Mouse (Mus musculus) A20 (cell line): ENCODE results near the gene Gm4450.
A peak's percentile ranks its signal among the peaks of the same experiment; 100 is the strongest.
"Not testable (repeated sequence)": the region's sequence is repeated elsewhere in the genome, so short reads cannot be mapped to it uniquely, and the experiment has no call there.

ENCODE experiments used
- DNase-seq: peaks from one replicate; pipeline ENCODE4 v3.0.0-alpha.2; 2011; ENCODE audit warnings: low read depth, low spot score

Gm4450 gene

DNA sequence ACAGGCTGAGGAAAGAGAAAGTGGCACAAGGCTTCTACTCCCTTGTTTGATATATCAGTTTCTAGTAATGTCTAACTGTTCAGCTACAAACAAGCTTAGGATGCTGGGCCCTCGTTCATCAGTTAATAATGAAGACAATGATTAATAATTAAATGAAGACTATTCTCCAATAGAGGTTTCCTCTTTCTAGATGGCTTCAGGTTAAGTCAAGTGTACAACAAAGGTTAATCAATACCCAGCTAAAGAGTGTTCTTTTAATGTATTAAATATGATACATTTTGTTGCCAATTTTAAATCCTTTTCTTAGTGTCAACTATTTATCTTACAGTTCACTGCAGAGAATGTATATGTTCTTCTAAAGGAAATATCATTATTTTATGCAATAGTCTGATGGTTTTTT lies at the start of gene Gm4450:
TSS of gene Gm4450 (minus strand) at position 101 of the 400 bp plus-strand sequence.
- DNase-seq: not testable (repeated sequence)

DNA sequence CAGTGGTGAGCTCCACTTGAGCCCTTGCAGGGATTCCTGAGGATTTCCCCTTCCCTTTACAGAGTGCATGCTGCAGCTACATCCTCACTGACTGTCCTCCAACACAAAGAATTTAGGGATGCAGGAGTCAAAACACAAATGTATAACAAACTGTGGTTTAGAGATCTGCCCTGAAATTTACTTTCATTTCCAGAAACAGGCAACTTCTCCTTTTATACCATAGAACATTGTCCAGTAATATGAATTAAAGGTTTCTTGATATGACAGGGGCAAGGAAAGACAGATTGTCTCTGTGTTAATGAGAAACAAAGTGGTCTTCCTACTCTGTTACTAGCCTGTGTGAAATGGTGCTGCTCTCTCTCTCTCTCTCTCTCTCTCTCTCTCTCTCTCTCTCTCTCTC lies 40.5 kb upstream of the Gm4450 start:
- DNase-seq: not testable (repeated sequence)

DNA sequence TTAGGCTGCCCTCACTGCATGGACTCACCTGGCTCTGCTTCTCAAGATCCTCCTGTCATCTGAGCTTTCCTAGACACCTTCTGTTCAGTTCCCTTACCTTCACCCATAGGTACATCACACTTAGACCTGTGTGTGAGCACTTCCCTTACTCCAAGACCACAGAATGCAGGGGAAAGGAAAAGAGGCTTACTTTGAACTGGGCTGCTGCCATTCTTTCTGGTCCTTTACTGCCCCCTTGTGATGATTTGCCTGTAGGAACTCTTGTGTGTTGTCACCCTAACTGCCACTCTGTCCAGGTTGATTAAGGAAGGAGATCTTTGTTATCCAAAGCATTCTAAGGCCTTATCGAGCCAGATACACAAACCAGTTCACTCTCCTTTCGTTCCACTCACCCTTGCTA lies 39.8 kb upstream of the Gm4450 start:
- not testable (repeated sequence) for DNase-seq

DNA sequence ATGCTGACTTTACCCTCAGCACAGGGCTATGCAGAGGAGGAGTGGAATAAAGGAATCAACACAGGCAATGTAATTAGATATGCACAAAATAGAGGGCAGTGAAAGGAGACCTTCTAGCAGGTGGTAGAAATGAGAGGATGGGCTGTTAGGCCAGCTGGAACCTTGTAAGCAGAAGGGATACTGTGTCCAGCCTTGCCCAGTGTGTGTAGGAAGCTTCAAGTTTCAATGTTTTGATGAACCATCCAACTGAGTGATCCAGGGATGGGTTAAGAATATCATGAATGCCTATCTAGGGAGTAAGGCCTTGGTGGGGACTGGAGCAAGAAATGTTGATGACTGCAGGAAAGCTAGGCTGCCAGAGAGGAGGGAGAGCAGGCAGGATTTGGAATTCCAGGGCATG lies 38.1 kb upstream of the Gm4450 start:
- DNase-seq: not testable (repeated sequence)

DNA sequence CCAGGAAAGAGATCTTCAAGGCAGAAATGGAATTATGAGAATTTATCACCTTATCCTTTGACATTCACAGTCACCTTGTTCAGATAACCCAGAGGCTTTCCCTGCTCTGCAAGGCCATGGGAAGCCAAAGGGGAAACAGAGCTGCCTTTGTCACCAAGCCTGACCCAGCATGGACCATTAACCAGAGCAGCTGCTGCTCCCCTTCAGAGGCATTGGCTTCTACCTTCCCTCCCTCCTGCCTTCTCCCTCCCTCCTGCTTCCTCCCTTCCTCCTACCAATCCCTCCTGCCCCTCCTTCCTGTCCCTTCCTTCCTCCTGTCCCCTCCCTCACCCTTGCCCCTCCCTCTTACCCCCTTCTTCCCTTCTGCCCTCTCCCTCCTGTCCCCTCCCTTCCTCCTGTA lies 37.3 kb upstream of the Gm4450 start:
- not testable (repeated sequence) for DNase-seq

DNA sequence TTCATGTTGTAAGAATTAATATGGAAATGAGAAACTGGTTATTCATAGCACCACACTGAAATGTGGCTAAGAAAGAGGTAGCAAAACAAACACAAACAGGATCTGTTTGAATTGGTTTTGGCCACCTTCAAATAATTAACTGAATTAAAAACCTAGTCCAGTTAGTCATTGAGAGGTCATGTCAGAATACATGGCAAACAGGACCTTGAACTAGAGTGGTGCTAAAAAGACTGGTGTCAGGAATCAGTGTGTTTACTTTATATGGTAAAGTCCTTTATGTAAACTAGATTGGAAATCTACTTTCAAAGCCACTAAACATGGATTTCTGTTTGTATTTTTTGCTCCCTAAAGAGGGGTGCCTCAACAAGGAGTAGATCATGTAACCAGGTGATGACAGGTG lies 14.6 kb upstream of the Gm4450 start:
- not testable (repeated sequence) for DNase-seq

DNA sequence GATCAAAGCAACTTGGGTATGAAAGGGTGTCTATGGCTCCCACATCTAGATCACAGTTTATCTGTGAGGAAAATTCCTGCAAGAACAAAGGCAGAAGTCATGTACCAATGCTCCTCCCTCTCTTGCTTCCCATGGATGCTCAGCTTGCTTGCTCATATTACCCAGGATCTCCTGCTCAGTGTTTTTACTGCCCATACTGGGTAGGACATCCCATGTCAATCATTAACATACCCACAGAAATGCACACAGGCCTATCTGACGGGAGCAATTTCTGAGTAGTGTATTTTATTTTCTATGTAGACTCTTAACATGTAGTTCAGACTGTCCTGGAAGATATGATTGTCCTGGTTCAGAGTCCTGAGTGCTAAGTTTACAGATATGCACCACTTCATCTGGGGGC lies 14.1 kb upstream of the Gm4450 start:
- not testable (repeated sequence) for DNase-seq

DNA sequence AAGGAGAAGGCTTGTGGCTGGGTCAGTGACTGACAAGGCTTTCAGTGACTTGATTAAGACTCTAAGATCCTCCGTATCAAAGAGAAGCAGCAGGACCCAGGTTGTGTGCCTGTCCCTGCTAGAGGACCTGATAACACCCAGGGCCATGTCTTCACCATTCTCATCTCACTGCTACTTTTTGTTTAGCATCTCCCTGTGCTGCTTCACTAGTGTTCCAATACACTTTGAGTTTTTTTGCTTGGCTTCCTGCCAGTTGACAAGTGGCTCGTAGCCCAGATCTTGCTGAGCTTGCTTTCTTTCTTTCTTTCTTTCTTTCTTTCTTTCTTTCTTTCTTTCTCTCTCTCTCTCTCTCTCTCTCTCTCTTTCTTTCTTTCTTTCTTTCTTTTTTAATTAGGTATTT lies 12.4 kb upstream of the Gm4450 start:
- DNase-seq: not testable (repeated sequence)

DNA sequence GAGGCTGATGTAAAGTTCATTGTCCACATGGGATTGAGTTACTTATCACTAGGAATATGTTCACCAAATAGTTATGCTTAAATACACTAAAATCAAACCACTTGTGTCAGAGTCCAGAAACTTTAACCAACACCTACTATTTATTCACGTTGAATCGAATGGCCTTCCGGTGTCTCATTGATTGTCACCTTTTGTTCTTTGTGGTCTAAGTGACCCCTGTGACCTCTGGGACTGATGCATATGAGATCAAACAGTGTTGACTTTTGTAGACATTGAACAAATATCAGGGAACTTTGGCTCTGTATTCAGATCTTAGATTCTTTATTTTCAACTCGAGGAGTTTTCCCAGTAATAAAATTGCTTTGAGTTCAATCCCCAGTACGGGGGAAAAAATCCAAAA lies 3.1 kb downstream of the Gm4450 start:
- not testable (repeated sequence) for DNase-seq

DNA sequence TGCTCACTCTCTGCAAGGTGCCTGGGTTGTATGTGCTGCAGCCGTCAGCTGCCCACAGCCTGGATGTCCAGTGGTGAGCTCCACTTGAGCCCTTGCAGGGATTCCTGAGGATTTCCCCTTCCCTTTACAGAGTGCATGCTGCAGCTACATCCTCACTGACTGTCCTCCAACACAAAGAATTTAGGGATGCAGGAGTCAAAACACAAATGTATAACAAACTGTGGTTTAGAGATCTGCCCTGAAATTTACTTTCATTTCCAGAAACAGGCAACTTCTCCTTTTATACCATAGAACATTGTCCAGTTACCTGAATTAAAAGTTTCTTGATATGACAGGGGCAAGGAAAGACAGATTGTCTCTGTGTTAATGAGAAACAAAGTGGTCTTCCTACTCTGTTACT lies 13.0 kb downstream of the Gm4450 start:
- DNase-seq: not testable (repeated sequence)

DNA sequence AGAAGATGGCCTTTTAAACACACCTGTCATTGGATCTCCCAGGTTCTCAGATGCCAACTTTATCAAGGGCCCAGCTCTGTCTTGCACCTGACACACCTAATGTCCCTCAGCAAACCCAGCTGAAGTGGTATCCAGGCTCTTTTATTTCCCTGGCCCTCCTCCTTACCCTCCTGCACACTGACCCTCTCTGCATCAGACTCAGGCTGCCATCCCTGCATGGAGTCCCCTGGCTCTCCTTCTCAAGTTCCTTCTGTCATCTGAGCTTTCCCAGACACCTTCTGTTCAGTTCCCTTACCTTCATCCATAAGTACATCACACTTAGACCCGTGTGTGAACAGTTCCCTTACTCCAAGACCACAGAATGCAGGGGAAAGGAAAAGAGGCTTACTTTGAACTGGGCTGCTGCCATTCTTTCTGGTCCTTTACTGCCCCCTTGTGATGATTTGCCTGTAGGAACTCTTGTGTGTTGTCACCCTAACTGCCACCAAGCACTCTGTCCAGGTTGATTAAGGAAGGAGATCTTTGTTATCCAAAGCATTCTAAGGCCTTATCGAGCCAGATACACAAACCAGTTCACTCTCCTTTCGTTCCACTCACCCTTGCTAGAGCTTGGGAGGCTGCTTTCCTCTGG lies 13.7 kb downstream of the Gm4450 start:
- DNase-seq: peak; percentile 39

DNA sequence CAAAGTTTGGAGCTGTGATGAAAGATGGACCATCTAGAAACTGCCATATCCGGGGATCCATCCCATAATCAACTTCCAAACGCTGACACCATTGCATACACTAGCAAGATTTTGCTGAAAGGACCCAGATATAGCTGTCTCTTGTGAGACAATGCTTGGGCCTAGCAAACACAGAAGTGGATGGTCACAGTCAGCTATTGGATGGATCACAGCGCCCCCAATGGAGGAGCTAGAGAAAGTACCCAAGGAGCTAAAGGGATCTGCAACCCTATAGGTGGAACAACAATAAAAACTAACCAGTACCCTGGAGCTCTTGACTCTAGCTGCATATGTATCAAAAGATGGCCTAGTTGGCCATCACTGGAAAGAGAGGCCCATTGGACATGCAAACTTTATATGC lies 14.7 kb downstream of the Gm4450 start:
- DNase-seq: not testable (repeated sequence)

DNA sequence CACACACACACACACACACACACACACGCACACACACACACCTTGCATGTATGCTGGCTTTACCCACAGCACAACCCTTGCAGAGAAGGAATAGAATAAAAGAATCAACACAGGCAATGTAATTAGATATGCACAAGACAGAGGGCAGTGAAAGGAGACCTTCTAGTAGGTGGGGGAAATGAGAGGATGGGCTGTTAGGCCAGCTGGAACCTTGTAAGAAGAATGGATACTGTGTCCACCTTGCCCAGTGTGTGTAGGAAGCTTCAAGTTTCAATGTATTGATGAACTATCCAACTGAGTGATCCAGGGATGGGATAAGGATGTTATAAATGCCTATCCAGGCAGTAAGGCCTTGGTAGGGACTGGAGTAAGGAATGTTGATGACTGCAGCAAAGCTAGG lies 21.9 kb downstream of the Gm4450 start:
- no peak for DNase-seq

DNA sequence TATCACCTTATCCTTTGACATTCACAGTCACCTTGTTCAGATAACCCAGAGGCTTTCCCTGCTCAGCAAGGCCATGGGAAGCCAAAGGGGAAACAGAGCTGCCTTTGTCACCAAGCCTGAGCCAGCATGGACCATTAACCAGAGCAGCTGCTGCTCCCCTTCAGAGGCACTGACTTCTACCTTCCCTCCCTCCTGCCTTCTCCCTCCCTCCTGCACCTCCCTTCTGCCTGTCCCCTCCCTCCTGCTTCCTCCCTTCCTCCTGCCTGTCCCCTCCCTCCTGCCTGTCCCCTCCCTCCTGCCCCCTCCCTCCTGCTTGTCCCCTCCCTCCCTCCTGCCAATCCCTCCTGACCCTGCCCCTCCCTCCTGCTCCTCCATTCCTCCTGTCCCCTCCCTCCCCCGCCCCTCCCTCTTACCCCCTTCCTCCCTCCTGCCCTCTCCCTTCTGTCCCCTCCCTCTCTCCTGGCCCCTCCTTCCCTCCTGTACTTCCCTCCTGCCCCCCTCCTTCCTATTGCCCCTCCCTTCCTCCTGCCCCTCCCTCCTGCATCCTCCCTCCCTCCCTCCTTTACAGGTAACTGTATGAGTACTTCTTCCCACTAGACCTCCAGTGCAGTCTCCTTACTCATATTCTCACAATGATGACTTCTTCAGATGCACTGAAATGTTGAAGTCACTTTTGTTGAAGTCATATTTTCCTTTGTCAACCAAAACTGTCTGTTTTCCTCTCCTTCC lies 22.7 kb downstream of the Gm4450 start:
- DNase-seq: peak; percentile 16

DNA sequence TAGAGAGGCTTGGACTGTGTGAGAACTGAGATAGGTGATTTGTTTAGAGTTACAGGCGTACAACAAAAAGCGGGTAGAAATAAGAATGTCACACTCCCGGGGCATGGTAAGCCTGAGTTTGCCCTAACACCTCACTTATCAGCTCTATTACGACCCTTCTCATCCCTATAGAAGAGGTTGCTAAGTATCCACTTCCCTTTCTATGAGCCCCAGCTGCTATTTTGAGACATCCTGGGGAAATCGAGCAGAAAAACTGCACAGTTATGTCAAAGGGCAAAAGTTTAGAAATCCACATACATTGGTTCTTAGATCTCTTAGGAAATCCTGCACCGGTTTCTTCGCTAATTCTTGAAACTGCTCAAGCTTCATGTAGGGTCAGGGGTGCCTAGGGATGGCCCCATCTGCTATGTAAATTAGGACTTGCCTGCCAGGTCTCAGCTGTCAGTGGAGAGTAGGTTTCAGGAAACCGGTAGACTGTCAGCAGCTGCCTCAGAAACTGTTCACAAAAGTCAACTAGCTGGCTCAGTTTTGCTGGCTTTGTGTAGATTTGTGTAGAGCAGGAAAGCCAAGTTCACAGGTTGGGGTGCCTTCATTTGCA lies 27.9 kb downstream of the Gm4450 start:
- DNase-seq: peak; percentile 82

DNA sequence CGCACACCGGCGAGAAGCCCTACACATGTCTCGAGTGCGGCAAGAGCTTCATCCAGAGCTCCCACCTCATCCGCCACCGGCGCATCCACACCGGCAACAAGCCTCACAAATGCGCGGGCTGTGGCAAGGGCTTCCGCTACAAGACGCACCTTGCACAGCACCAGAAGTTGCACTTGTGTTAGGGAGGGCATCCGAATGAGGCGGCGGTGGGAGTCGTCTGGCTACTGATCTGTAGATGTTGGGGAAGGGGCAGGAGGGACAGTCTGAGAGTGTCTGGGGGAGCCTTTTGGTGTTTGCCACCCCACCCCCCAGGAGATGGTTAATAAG lies 28.5 kb downstream of the Gm4450 start:
- DNase-seq: no peak

DNA sequence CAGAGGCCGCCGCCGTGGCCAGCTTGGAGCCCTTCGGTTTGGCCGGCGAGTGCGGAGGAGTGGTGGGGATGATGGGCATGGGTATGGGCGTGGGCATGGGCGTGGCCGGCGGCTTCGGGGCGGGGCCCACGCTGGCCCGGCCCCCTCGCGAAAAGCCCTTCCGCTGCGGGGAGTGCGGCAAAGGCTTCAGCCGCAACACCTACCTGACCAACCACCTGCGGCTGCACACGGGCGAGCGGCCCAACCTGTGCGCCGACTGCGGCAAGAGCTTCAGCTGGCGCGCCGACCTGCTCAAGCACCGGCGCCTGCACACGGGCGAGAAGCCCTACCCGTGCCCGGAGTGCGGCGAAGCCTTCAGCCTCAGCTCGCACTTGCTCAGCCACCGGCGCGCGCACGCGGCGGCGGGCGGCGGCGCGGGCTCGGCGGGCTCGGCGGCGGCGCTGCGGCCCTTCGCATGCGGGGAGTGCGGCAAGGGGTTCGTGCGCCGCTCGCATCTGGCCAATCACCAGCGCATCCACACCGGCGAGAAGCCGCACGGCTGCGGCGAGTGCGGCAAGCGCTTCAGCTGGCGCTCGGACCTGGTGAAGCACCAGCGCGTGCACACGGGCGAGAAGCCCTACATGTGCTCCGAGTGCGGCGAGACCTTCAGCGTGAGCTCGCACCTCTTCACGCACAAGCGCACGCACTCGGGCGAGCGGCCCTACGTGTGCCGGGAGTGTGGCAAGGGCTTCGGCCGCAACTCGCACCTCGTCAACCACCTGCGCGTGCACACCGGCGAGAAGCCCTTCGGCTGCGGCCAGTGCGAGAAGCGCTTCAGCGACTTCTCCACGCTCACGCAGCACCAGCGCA lies 29.1 kb downstream of the Gm4450 start:
- DNase-seq: peak; percentile 92

DNA sequence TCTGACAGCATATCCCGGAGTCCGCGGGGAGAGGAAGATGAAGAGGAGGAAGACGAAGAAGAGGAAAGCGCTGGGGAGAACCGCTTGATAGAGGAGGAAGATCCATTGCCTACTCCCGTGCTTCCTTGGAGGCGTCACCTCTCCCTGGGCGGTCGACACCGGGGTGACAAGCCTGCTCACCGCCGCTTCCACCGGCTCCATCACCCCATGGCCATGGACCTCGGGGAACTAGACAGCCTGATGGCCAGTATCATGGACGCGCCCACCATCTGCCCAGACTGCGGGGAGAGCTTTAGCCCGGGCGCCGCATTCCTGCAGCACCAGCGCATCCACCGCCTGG lies 29.7 kb downstream of the Gm4450 start:
- no peak for DNase-seq

DNA sequence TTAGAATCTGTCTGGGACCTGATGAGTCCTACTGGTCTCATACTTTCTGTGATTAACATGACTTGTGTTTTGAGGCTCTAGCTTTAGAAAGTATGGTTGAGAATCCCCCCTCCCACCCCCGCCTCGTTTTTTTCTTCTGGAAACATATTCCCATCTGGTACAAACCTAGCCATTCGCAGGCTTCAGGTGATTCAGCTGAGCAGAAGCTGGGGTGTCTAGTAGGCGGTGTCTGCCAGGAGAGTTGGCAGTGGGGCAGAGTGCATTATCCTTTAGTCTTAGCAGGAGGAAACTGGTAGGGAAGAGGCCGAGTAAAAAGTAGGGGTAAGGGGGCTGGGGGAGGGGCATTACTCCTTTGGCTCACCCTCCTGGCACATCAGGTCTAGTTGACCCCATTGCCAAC lies 30.2 kb downstream of the Gm4450 start:
- no peak for DNase-seq

DNA sequence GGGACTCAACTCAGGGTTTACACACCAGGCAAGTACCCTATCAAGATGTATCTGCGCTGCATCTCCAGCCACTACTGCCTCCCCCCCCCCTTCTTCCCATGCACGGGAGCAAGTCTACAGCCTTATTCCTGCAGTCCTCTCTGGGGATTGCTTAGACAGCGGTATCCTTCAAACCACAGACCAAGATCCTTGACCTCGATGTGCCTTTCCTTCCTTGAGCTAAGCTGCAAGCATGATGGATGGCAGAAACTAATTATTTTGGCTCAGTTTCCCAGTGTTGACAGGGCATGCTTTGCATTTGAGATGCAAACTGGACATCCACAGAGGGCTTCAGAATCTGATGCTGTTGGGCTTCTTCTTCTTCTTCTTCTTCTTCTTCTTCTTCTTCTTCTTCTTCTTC lies 34.0 kb downstream of the Gm4450 start:
- no peak for DNase-seq

DNA sequence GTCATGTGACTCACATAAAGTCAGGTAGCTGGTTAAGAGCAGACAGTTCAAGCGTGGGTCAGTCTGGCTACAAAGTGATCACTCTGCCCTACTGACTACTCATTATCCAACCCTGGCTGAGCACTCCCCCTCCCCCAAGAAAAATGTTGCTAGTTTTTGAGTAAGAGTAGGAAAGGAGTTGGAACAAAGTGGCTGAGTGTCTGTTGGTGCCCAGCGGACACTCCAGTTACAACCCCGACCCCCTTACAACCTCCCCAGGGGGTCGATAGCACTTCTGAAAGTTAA lies 37.2 kb downstream of the Gm4450 start:
- DNase-seq: no peak

DNA sequence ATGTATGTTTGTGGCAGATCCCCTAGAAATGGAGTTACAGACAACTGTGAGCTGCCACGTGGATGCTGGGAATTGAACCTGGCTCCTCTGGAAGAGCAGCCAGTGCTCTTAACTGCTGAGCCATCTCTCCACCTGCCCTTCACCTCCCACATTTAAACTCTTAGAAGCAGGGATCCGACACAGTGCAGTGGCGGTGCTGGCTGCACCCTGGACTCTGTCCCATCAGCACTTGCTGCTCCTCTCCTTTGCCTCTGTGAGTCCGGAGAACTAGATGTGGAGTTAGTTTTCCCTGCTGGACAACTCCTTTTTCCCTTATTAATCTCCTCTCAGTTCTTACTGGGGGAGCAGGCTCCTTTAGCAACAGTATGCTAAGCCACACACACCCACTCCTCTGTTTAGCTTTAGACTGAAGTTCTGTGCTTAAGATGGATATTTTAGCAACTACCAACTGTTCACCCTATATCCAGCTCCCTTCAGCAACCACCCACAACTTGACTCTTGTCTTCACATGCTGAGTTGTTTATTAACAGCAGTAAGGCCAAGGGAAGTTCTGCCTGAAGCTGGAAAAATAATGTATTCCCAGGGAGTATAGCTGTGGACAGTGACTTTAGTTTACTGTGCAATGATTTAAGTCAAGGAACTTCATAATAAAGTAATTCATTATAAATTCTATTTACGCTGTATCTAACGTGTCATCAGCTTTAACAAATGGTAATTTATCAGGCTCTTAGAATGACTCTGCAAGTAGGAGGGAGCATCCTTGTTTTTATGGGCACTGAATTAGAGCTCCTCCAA lies 37.7 kb downstream of the Gm4450 start:
- no peak for DNase-seq
